Mouse (Mus musculus) embryonic facial prominence, embryonic 13.5 days (tissue): ENCODE data around the gene Bora. TPM values are rescaled to one million over a fixed set of nuclear protein-coding genes. Genes with fewer than 3 reads are reported as not detected.

Experiments used
- polyA plus RNA-seq: library from polyadenylated mRNA; unstranded; fragments of >200 nt; fragmentation: Nextera tagmentation; extraction: Ambion mirVana; gene quantifications from 2 replicates; pipeline ENCODE4 v1.2.1, GENCODE M21; 2015

Gene Bora
- polyA plus RNA-seq, 1 experiment from 2014 or later: 80.3 TPM

Other genes starting within 250 kb of the Bora start
- 1.6 and 6.4 TPM in 2 replicates for gene Rpl36a-ps1, start 51.9 kb upstream of the Bora start, polyA plus RNA-seq
- gene Mzt1, start 88 bp upstream of the Bora start, polyA plus RNA-seq: 87.1 and 90.9 TPM in 2 replicates
- 23.9 and 25.0 TPM in 2 replicates for gene Pibf1, start 53.2 kb downstream of the Bora start, polyA plus RNA-seq
- gene Dis3, start 53.5 kb downstream of the Bora start, polyA plus RNA-seq: 34.6 and 37.5 TPM in 2 replicates